Mouse (Mus musculus): Measurements from ENCODE around the gene Elk3. TPM values are rescaled to one million over a fixed set of nuclear protein-coding genes. Genes with fewer than 3 reads are reported as not detected.
A peak's percentile ranks its signal among the peaks of the same experiment; 100 is the strongest.

The Elk3 gene
- polyA plus RNA-seq, 1 experiment from 2014 or later, result 57.7 TPM

DNA sequence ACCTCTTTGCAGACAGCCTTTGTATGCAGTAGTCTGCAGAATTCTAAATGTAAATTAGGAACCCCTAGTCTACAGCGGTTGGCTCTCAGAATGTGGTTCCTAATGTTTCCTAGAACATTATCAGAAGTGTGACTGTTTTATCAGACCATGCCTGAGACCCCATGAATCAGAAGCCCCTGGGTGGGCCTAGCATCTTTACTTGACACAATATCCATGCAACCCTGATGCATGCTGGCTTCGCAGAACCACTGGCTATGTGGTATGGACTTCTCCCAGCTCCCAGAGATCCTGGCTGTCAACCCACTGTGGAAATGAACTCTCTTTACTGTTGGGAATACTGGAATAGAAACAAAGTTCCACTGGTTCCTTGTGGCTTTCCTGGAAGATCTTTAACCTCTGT, 58.3 kb downstream of the Elk3 start:
- no peak for ATAC-seq (ENCODE audit: insufficient read depth)
- H3K9ac ChIP-seq, result no peak overlapping the region
- 96% methylated on average over 2 of the region's 2 CpGs for WGBS
- H3K27me3 ChIP-seq (ENCODE audit: insufficient read depth, low read length), result no peaks in the 10 kb centered on the region
- no peak overlapping the region for H3K4me2 ChIP-seq
- no peak overlapping the region for H3K27ac ChIP-seq (ENCODE audit: low read depth)
- peaks cover 66% of the 10 kb centered on the region for H3K36me3 ChIP-seq (ENCODE audit: insufficient read depth)
- H3K4me3 ChIP-seq (ENCODE audit: low read depth, low read length), result no peak overlapping the region
- no peak for DNase-seq
- no peaks in the 10 kb centered on the region for H3K9me3 ChIP-seq (ENCODE audit: low read depth, low read length)
- no peaks in the 10 kb centered on the region for H3K4me1 ChIP-seq (ENCODE audit: insufficient read depth)
- no peak for TF ChIP-seq CTCF (IDR thresholded peaks at IDR 0.05; ENCODE audit: low read depth)

DNA sequence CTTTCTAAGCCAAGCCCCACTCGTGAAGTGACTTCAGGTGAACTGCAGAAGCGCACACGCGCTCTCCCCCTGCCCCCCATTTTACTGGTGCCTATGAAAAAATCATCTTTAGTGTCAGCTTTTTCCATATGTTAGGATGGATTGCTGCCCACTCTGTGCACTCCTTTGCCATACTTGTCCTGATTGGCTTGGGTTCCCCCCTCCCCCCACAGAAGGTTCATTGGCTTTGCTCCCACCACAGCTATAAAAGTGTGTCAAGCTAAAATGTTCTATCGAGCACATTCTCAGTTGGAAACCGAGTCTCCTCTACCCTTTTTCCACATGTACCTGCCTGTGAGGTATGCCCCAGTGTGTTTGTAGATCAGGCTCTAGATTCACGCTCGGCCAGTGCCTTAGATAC, 59.5 kb downstream of the Elk3 start:
- Histone ChIP-seq H3K9me3 (ENCODE audit: low read depth, low read length) (no peaks in the 10 kb centered on the region), H3K27me3 (ENCODE audit: insufficient read depth, low read length) (no peaks in the 10 kb centered on the region), H3K4me3 (ENCODE audit: low read depth, low read length) (no peak overlapping the region), H3K9ac (no peak overlapping the region), H3K4me2 (no peak overlapping the region), H3K4me1 (ENCODE audit: insufficient read depth) (no peaks in the 10 kb centered on the region), H3K27ac (ENCODE audit: low read depth) (no peak overlapping the region), H3K36me3 (ENCODE audit: insufficient read depth) (peaks cover 72% of the 10 kb centered on the region)
- DNase-seq, result no peak
- no peak for TF ChIP-seq CTCF (IDR thresholded peaks at IDR 0.05; ENCODE audit: low read depth)
- ATAC-seq (ENCODE audit: insufficient read depth), result no peak
- 77% methylated on average over 8 of the region's 8 CpGs for WGBS

DNA sequence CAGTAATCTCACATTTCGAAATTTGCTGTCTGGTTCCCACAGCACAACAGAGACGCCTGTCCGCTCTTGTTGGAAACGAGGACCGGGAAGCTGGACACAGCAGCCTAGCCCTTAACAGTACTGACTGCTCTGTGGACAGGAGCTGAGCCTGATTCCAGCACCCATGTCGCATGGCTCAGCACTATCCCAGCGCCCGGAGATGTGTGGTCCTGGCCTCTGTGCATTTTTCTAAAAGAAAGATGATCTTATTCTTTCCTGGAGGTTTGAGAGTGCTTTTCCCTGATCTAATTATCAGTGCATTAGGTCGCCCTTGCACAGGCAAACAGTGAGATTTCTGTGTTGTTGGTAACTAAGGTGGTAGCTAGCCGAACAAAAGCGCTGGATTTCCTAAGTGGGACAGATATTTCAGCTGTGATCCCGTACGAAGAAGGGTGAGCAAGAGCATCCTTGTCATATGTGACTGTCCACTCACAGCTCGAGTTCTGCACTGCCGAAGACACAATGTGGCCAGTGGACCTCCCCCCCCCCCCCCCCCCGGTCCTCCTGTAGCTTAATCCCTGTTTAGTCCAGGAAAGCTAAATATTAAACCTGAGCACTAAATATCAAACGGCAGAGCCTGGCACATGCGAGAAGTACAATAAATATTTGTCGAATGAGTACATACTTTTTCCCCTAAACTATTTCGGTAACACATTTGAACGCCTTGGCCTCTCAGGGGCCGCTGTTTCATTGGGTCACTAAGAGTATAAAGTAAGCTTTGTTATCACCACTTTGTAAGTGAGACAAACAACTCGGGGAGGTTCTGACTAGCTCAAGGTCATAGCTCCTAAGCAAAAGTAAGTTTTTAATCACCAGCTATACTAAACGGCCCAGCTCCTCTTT, 60.3 kb downstream of the Elk3 start:
- 53% methylated on average over 24 of the region's 24 CpGs for WGBS
- Histone ChIP-seq H3K27me3 (ENCODE audit: insufficient read depth, low read length) (no peaks in the 10 kb centered on the region), H3K9ac (no peak overlapping the region), H3K9me3 (ENCODE audit: low read depth, low read length) (no peaks in the 10 kb centered on the region), H3K4me1 (ENCODE audit: insufficient read depth) (no peaks in the 10 kb centered on the region), H3K36me3 (ENCODE audit: insufficient read depth) (peaks cover 73% of the 10 kb centered on the region), H3K27ac (ENCODE audit: low read depth) (peak overlapping the region; percentile 10; the same call in 1 of the 2 replicates), H3K4me2 (no peak overlapping the region), H3K4me3 (ENCODE audit: low read depth, low read length) (no peak overlapping the region)
- ATAC-seq (ENCODE audit: insufficient read depth), result no peak
- no peak for DNase-seq
- TF ChIP-seq CTCF (IDR thresholded peaks at IDR 0.05; ENCODE audit: low read depth), result no peak

GRCm38 (mm10) chr10:93249901-93250300, 61.0 kb downstream of the Elk3 start:
- WGBS, result 72% methylated on average over 7 of the region's 7 CpGs
- H3K9ac ChIP-seq, result no peak overlapping the region
- H3K4me1 ChIP-seq (ENCODE audit: insufficient read depth), result no peaks in the 10 kb centered on the region
- H3K27me3 ChIP-seq (ENCODE audit: insufficient read depth, low read length), result no peaks in the 10 kb centered on the region
- no peak overlapping the region for H3K4me2 ChIP-seq
- peaks cover 66% of the 10 kb centered on the region for H3K36me3 ChIP-seq (ENCODE audit: insufficient read depth)
- ATAC-seq (ENCODE audit: insufficient read depth) (no peak), DNase-seq (no peak)
- TF ChIP-seq CTCF (IDR thresholded peaks at IDR 0.05; ENCODE audit: low read depth), result no peak
- no peaks in the 10 kb centered on the region for H3K9me3 ChIP-seq (ENCODE audit: low read depth, low read length)
- H3K4me3 ChIP-seq (ENCODE audit: low read depth, low read length), result no peak overlapping the region
- no peak overlapping the region for H3K27ac ChIP-seq (ENCODE audit: low read depth)

- peaks cover 52% of the 10 kb centered on the region for H3K36me3 ChIP-seq (ENCODE audit: insufficient read depth)
- no peak for TF ChIP-seq CTCF (IDR thresholded peaks at IDR 0.05; ENCODE audit: low read depth)
- H3K4me3 ChIP-seq (ENCODE audit: low read depth, low read length), result no peak overlapping the region
- DNase-seq (no peak), ATAC-seq (ENCODE audit: insufficient read depth) (no peak)
- H3K27ac ChIP-seq (ENCODE audit: low read depth), result no peak overlapping the region
- H3K4me1 ChIP-seq (ENCODE audit: insufficient read depth), result no peaks in the 10 kb centered on the region
- 79% methylated on average over 8 of the region's 8 CpGs for WGBS
- H3K4me2 ChIP-seq, result no peak overlapping the region
- no peaks in the 10 kb centered on the region for H3K9me3 ChIP-seq (ENCODE audit: low read depth, low read length)
- no peak overlapping the region for H3K9ac ChIP-seq
- H3K27me3 ChIP-seq (ENCODE audit: insufficient read depth, low read length), result no peaks in the 10 kb centered on the region
Observed at GRCm38 (mm10) chr10:93248416-93248815, 62.5 kb downstream of the Elk3 start.

- Histone ChIP-seq H3K36me3 (ENCODE audit: insufficient read depth) (peaks cover 47% of the 10 kb centered on the region), H3K4me3 (ENCODE audit: low read depth, low read length) (no peak overlapping the region), H3K4me1 (ENCODE audit: insufficient read depth) (no peaks in the 10 kb centered on the region), H3K27me3 (ENCODE audit: insufficient read depth, low read length) (no peaks in the 10 kb centered on the region), H3K27ac (ENCODE audit: low read depth) (no peak overlapping the region), H3K9me3 (ENCODE audit: low read depth, low read length) (no peaks in the 10 kb centered on the region), H3K4me2 (no peak overlapping the region), H3K9ac (no peak overlapping the region)
- ATAC-seq (ENCODE audit: insufficient read depth) (peak; percentile 69; the same call in 1 of the 2 replicates), DNase-seq (no peak)
- no peak for TF ChIP-seq CTCF (IDR thresholded peaks at IDR 0.05; ENCODE audit: low read depth)
- WGBS, result 45% methylated on average over 6 of the region's 6 CpGs
Observed at GRCm38 (mm10) chr10:93247902-93248301, 63.0 kb downstream of the Elk3 start.

- Histone ChIP-seq H3K27me3 (ENCODE audit: insufficient read depth, low read length) (no peaks in the 10 kb centered on the region), H3K36me3 (ENCODE audit: insufficient read depth) (peaks cover 42% of the 10 kb centered on the region), H3K9ac (no peak overlapping the region), H3K27ac (ENCODE audit: low read depth) (0 out of 2 replicates have a peak overlapping the region, but pooled peaks have one; percentile 16), H3K4me2 (no peak overlapping the region), H3K9me3 (ENCODE audit: low read depth, low read length) (no peaks in the 10 kb centered on the region), H3K4me1 (ENCODE audit: insufficient read depth) (no peaks in the 10 kb centered on the region), H3K4me3 (ENCODE audit: low read depth, low read length) (no peak overlapping the region)
- no peak for ATAC-seq (ENCODE audit: insufficient read depth)
- no peak for DNase-seq
- 72% methylated on average over 12 of the region's 12 CpGs for WGBS
- no peak for TF ChIP-seq CTCF (IDR thresholded peaks at IDR 0.05; ENCODE audit: low read depth)
Observed at GRCm38 (mm10) chr10:93247422-93247821, 63.5 kb downstream of the Elk3 start.

Measured in lung, embryonic 14.5 days (tissue).